ENCODE assay signal across 39 mouse cellular contexts in genomic region chr4:98834782-98835181, GRCm38 (mm10). TPM values are rescaled to one million over a fixed set of nuclear protein-coding genes. Genes with fewer than 3 reads are reported as not detected.
DNase-seq lines count a peak whose midpoint lies in the region; ATAC-seq and TF ChIP-seq lines count a peak whose summit lies in the region.
"Had no signal": no experiment of that assay in that cellular context is flagged by ENCODE, and none has a peak within 500 bp of the region (broad histone marks: within the 10 kb centered on the region; RNA-seq: fewer than 3 reads in every experiment).

No protein-coding gene starts in this region.

- no peak for TF ChIP-seq CTCF in heart, postnatal 0 days (IDR thresholded peaks at IDR 0.05; ENCODE audit: low read depth)
- TF ChIP-seq CTCF in lung, embryonic 14.5 days (IDR thresholded peaks at IDR 0.05; ENCODE audit: low read depth): no peak
- TF ChIP-seq CTCF in lung, postnatal 0 days (IDR thresholded peaks at IDR 0.05): no peak

- TF ChIP-seq EP300 in heart, postnatal 0 days (IDR thresholded peaks at IDR 0.05; ENCODE audit: low read depth): no peak
- TF ChIP-seq EP300 in lung, postnatal 0 days (IDR thresholded peaks at IDR 0.05): no peak

- no peaks in the 10 kb centered on the region for H3K36me3 ChIP-seq in heart, postnatal 0 days (replicated peaks; ENCODE audit: control insufficient read depth, insufficient read depth, low read length)
- no peaks in the 10 kb centered on the region for H3K36me3 ChIP-seq in lung, embryonic 14.5 days (ENCODE audit: insufficient read depth)
- no peaks in the 10 kb centered on the region for H3K36me3 ChIP-seq in lung, postnatal 0 days (ENCODE audit: insufficient read depth, low read length)
- H3K36me3 ChIP-seq in forebrain, embryonic 11.5 days (ENCODE audit: control insufficient read depth, insufficient read depth, low read length): no peaks in the 10 kb centered on the region
- H3K36me3 ChIP-seq: embryonic facial prominence, embryonic 13.5 days; forebrain, embryonic 12.5 days; G1E; heart, embryonic 13.5 days; intestine, embryonic 15.5 days; liver, embryonic 12.5 days; stomach, embryonic 15.5 days had no signal

- no peaks in the 10 kb centered on the region for H3K27me3 ChIP-seq in heart, postnatal 0 days (ENCODE audit: control insufficient read depth, insufficient read depth, low read length)
- H3K27me3 ChIP-seq in lung, embryonic 14.5 days (ENCODE audit: insufficient read depth, low read length): no peaks in the 10 kb centered on the region
- H3K27me3 ChIP-seq in lung, postnatal 0 days (replicated peaks; ENCODE audit: insufficient read depth, low read length): no peaks in the 10 kb centered on the region
- H3K27me3 ChIP-seq in forebrain, embryonic 11.5 days (ENCODE audit: control insufficient read depth, insufficient read depth, low read length): no peaks in the 10 kb centered on the region; the same call in 1 of the 2 replicates
- H3K27me3 ChIP-seq: embryonic facial prominence, embryonic 13.5 days; heart, embryonic 13.5 days; intestine, embryonic 15.5 days; liver, embryonic 12.5 days; stomach, embryonic 15.5 days had no signal

- no peaks in the 10 kb centered on the region for H3K9me3 ChIP-seq in heart, postnatal 0 days (replicated peaks; ENCODE audit: control insufficient read depth, low read length)
- H3K9me3 ChIP-seq in lung, embryonic 14.5 days (ENCODE audit: low read depth, low read length): no peaks in the 10 kb centered on the region
- H3K9me3 ChIP-seq in lung, postnatal 0 days (ENCODE audit: low read length): no peaks in the 10 kb centered on the region
- no peaks in the 10 kb centered on the region for H3K9me3 ChIP-seq in forebrain, embryonic 11.5 days (ENCODE audit: control insufficient read depth, low read length)
- H3K9me3 ChIP-seq: embryonic facial prominence, embryonic 13.5 days; forebrain, embryonic 12.5 days; heart, embryonic 13.5 days; intestine, embryonic 15.5 days; liver, embryonic 12.5 days; stomach, embryonic 15.5 days had no signal

- no peak overlapping the region for H3K9ac ChIP-seq in heart, postnatal 0 days (replicated peaks; ENCODE audit: low read depth, low read length)
- no peak overlapping the region for H3K9ac ChIP-seq in lung, embryonic 14.5 days
- H3K9ac ChIP-seq in lung, postnatal 0 days (replicated peaks; ENCODE audit: low read depth): no peak overlapping the region
- no peak overlapping the region for H3K9ac ChIP-seq in forebrain, embryonic 11.5 days (ENCODE audit: low read length)
- H3K9ac ChIP-seq: embryonic facial prominence, embryonic 13.5 days; forebrain, embryonic 12.5 days; forebrain, postnatal 0 days; heart, embryonic 13.5 days; intestine, embryonic 15.5 days; liver, embryonic 12.5 days; liver, postnatal 0 days; stomach, embryonic 15.5 days had no signal

- no peak overlapping the region for H3K4me2 ChIP-seq in heart, postnatal 0 days (ENCODE audit: low read depth, low read length)
- no peak overlapping the region for H3K4me2 ChIP-seq in lung, embryonic 14.5 days
- H3K4me2 ChIP-seq in lung, postnatal 0 days (replicated peaks; ENCODE audit: low read depth, low read length): no peak overlapping the region
- no peak overlapping the region for H3K4me2 ChIP-seq in forebrain, embryonic 11.5 days (ENCODE audit: low read depth, low read length, severe bottlenecking)
- H3K4me2 ChIP-seq: embryonic facial prominence, embryonic 13.5 days; forebrain, embryonic 12.5 days; heart, embryonic 13.5 days; intestine, embryonic 15.5 days; liver, embryonic 12.5 days; midbrain, embryonic 11.5 days; stomach, embryonic 15.5 days had no signal

- H3K4me1 ChIP-seq in heart, postnatal 0 days (ENCODE audit: control insufficient read depth, insufficient read depth): 0 out of 2 replicates have a peak, but pooled peaks cover 3% of the 10 kb centered on the region
- peaks cover 6% of the 10 kb centered on the region; the same call in 1 of the 2 replicates for H3K4me1 ChIP-seq in lung, embryonic 14.5 days (ENCODE audit: insufficient read depth)
- H3K4me1 ChIP-seq in lung, postnatal 0 days (ENCODE audit: insufficient read depth, low read depth, low read length): no peaks in the 10 kb centered on the region
- H3K4me1 ChIP-seq in forebrain, embryonic 11.5 days (replicated peaks; ENCODE audit: control insufficient read depth, insufficient read depth, low read length): no peaks in the 10 kb centered on the region
- H3K4me1 ChIP-seq: forebrain, embryonic 12.5 days; liver, embryonic 12.5 days; stomach, embryonic 15.5 days had no signal

- peak; percentile 60; the same call in 1 of the 2 replicates for ATAC-seq in heart, postnatal 0 days (ENCODE audit: insufficient read depth, low read depth)
- ATAC-seq in lung, embryonic 14.5 days (ENCODE audit: insufficient read depth): peak; percentile 60
- ATAC-seq in lung, postnatal 0 days: no peak; the same call in 1 of the 2 replicates
- no peak for ATAC-seq in forebrain, embryonic 11.5 days (replicated peaks; ENCODE audit: low FRiP score)
- ATAC-seq: forebrain, postnatal 0 days; hindbrain, postnatal 0 days; intestine, embryonic 15.5 days; liver, embryonic 12.5 days; liver, postnatal 0 days; midbrain, embryonic 16.5 days had no signal

- intact Hi-C loops in heart, postnatal 36 days (cut with DNase I): no loop called here

- H3K27ac ChIP-seq in heart, postnatal 0 days (ENCODE audit: low read depth): no peak overlapping the region
- H3K27ac ChIP-seq in lung, embryonic 14.5 days (ENCODE audit: low read depth): no peak overlapping the region
- H3K27ac ChIP-seq in lung, postnatal 0 days (ENCODE audit: low read length): no peak overlapping the region
- H3K27ac ChIP-seq in forebrain, embryonic 11.5 days (ENCODE audit: low read depth, low read length): no peak overlapping the region
- H3K27ac ChIP-seq: embryonic facial prominence, embryonic 13.5 days; forebrain, embryonic 12.5 days; heart, embryonic 13.5 days; hindbrain, postnatal 0 days; intestine, embryonic 15.5 days; layer of hippocampus, adult 2 months; liver, embryonic 12.5 days; stomach, embryonic 15.5 days had no signal

- no peak overlapping the region for H3K4me3 ChIP-seq in heart, postnatal 0 days (ENCODE audit: low read depth, low read length)
- H3K4me3 ChIP-seq in lung, embryonic 14.5 days (ENCODE audit: low read depth, low read length): no peak overlapping the region
- H3K4me3 ChIP-seq in lung, postnatal 0 days (ENCODE audit: low read depth, low read length): no peak overlapping the region
- H3K4me3 ChIP-seq in forebrain, embryonic 11.5 days (ENCODE audit: low read depth, low read length): no peak overlapping the region
- H3K4me3 ChIP-seq: embryonic facial prominence, embryonic 13.5 days; erythroblast, embryonic 14.5 days; forebrain, embryonic 12.5 days; heart, embryonic 13.5 days; intestine, embryonic 15.5 days; layer of hippocampus, adult 2 months; liver, embryonic 12.5 days; stomach, embryonic 15.5 days had no signal

- peak; percentile 68 to 71 for DNase-seq in cerebellum, postnatal 10 days
- no peak for DNase-seq in cerebellum, adult 11 months
- DNase-seq in heart, postnatal 0 days (ENCODE audit: low spot score): no peak
- no peak for DNase-seq in heart, postnatal 36 days
- DNase-seq in lung, embryonic 14.5 days: peak; percentile 71
- no peak for DNase-seq in lung, postnatal 0 days (ENCODE audit: low spot score)
- DNase-seq in 3T3-L1 (ENCODE audit: low read depth, low spot score): peak; percentile 7
- no peak for DNase-seq in forebrain, embryonic 11.5 days (ENCODE audit: low spot score)
- DNase-seq: adrenal gland, postnatal 14 days; cerebellum, adult 18-20 months; cerebellum, postnatal 36 days; embryo, embryonic 11 days; forebrain, postnatal 0 days; kidney, adult 2 months; kidney, postnatal 36 days; liver, postnatal 0 days; right cerebral cortex, postnatal 25 days had no signal

- 22% methylated on average over 4 of the region's 4 CpGs for WGBS in heart, postnatal 0 days
- 26% methylated on average over 4 of the region's 4 CpGs for WGBS in lung, embryonic 14.5 days
- 46% methylated on average over 4 of the region's 4 CpGs for WGBS in lung, postnatal 0 days
- WGBS in forebrain, embryonic 11.5 days: 70% methylated on average over 4 of the region's 4 CpGs

RNA-seq across cellular contexts. Expression of gene I0C0044D17Rik, which starts 11.1 kb away (rescaled TPM):
- not detected in 2 replicates for total RNA-seq in heart, postnatal 0 days (2014; rRNA removed; ENCODE audit: low replicate concordance)
- polyA plus RNA-seq in heart, postnatal 0 days (2015; fragmentation: Nextera tagmentation; extraction: Ambion mirVana): not detected in 2 replicates
- not detected for total RNA-seq in heart, postnatal 36 days (2021)
- not detected in 2 replicates for polyA plus RNA-seq in lung, embryonic 14.5 days (2014; fragmentation: Nextera tagmentation; extraction: Ambion mirVana)
- not detected in 2 replicates for polyA plus RNA-seq in lung, postnatal 0 days (2015; fragmentation: Nextera tagmentation; extraction: Ambion mirVana)
- polyA plus RNA-seq in forebrain, embryonic 11.5 days (2014; fragmentation: Nextera tagmentation; extraction: Ambion mirVana): not detected in 2 replicates
- total RNA-seq: adrenal gland, postnatal 14 days; forebrain, postnatal 0 days; G1E; gastrocnemius, adult 8-10 months; hindbrain, postnatal 0 days; layer of hippocampus, adult 2 months; layer of hippocampus, postnatal 14 days; left cerebral cortex, adult 8-10 months; left cerebral cortex, postnatal 36 days; megakaryocyte, adult 5-6 weeks; neutrophil, adult 5-6 weeks had no signal
- polyA plus RNA-seq: embryonic facial prominence, embryonic 13.5 days; erythroblast, embryonic 14.5 days; forebrain, embryonic 12.5 days; forebrain, postnatal 0 days; G1E; heart, embryonic 13.5 days; hindbrain, embryonic 11.5 days; hindbrain, postnatal 0 days; intestine, embryonic 15.5 days; kidney, adult 2 months; kidney, embryonic 16.5 days; limb, embryonic 14.5 days; liver, embryonic 12.5 days; liver, postnatal 0 days; midbrain, embryonic 11.5 days; midbrain, embryonic 16.5 days; neural tube, embryonic 11.5 days; stomach, embryonic 15.5 days had no signal

RNA-seq across cellular contexts. Expression of gene Kank4, which starts 17.4 kb away (rescaled TPM):
- 1.1 and 3.3 TPM in 2 replicates for total RNA-seq in heart, postnatal 0 days (2014; rRNA removed; ENCODE audit: low replicate concordance)
- polyA plus RNA-seq in heart, postnatal 0 days (2015; fragmentation: Nextera tagmentation; extraction: Ambion mirVana): 0.22 and 0.38 TPM in 2 replicates
- total RNA-seq in heart, postnatal 36 days (2021): under 1 TPM; 0.35 to 0.86 TPM
- polyA plus RNA-seq in lung, embryonic 14.5 days (2014; fragmentation: Nextera tagmentation; extraction: Ambion mirVana): 5.9 and 6.7 TPM in 2 replicates
- polyA plus RNA-seq in lung, postnatal 0 days (2015; fragmentation: Nextera tagmentation; extraction: Ambion mirVana): 0.98 and 1.3 TPM in 2 replicates
- 1.1 and 1.3 TPM in 2 replicates for polyA plus RNA-seq in forebrain, embryonic 11.5 days (2014; fragmentation: Nextera tagmentation; extraction: Ambion mirVana)
- total RNA-seq: neutrophil, adult 5-6 weeks had no signal
- polyA plus RNA-seq: erythroblast, embryonic 14.5 days; G1E had no signal

Comparison
In these comparisons a context has a peak if more than half of its experiments do, and no peak if none do; other contexts are left out.
1. DNase-seq: peak in cerebellum, postnatal 10 days (2 of 2), lung, embryonic 14.5 days (single experiment) and 3T3-L1 (single experiment); none in cerebellum, adult 11 months (single experiment), heart, postnatal 0 days (single experiment), heart, postnatal 36 days (0 of 2), lung, postnatal 0 days (single experiment) and forebrain, embryonic 11.5 days (single experiment).
2. ATAC-seq: peak in heart, postnatal 0 days (single experiment) and lung, embryonic 14.5 days (single experiment); none in lung, postnatal 0 days (single experiment) and forebrain, embryonic 11.5 days (single experiment).